Mouse (Mus musculus) stomach, postnatal 0 days (tissue): ENCODE results near the gene Fundc1. TPM values are rescaled to one million over a fixed set of nuclear protein-coding genes. Genes with fewer than 3 reads are reported as not detected.

Experiments used
- ATAC-seq: fragments of 200-750 bp; cut with Nextera tagmentation; 2 replicates; pipeline ENCODE4 v1.8.0; 2017; ENCODE audit not compliant: low FRiP score, low TSS enrichment
- DNase-seq: peaks from one replicate; pipeline ENCODE4 v3.0.0-alpha.2; 2016; ENCODE audit warnings: low spot score
- H3K27ac ChIP-seq: fragments of 300-500 bp; sonication (generic); replicated peaks from 2 replicates; pipeline ENCODE4 v1.5.1; 2014; ENCODE audit warnings: mild to moderate bottlenecking, control low read depth
- H3K27me3 ChIP-seq: fragments of 300-500 bp; sonication (generic); 2 replicates; pipeline ENCODE4 v1.6.1; 2014; ENCODE audit warnings: low read length; ENCODE audit not compliant: control insufficient read depth, insufficient read depth
- H3K36me3 ChIP-seq: fragments of 300-500 bp; sonication (generic); 2 replicates; pipeline ENCODE4 v1.6.1; 2014; ENCODE audit warnings: low read length, mixed read lengths; ENCODE audit not compliant: control insufficient read depth, insufficient read depth
- H3K4me1 ChIP-seq: fragments of 300-500 bp; sonication (generic); replicated peaks from 2 replicates; pipeline ENCODE4 v1.6.1; 2014; ENCODE audit warnings: antibody characterized with exemption; ENCODE audit not compliant: control insufficient read depth, insufficient read depth
- H3K4me2 ChIP-seq: fragments of 300-500 bp; sonication (generic); replicated peaks from 2 replicates; pipeline ENCODE4 v1.6.1; 2014; ENCODE audit warnings: low read depth, mild to moderate bottlenecking, control low read depth, moderate library complexity
- H3K4me3 ChIP-seq: fragments of 300-500 bp; sonication (generic); 2 replicates; pipeline ENCODE4 v1.5.1; 2014; ENCODE audit warnings: low read depth, low read length, control low read depth
- H3K9ac ChIP-seq: fragments of 300-500 bp; sonication (generic); 2 replicates; pipeline ENCODE4 v1.6.1; 2014; ENCODE audit warnings: mild to moderate bottlenecking, low read length, control low read depth, mixed read lengths
- H3K9me3 ChIP-seq: fragments of 300-500 bp; sonication (generic); 2 replicates; pipeline ENCODE4 v1.6.1; 2016; ENCODE audit warnings: low read length; ENCODE audit not compliant: control insufficient read depth
- CTCF ChIP-seq: IDR thresholded peaks from 2 replicates; pipeline ENCODE4 v1.5.1; 2016; ENCODE audit warnings: antibody characterized with exemption, low read depth, mild to moderate bottlenecking, moderate library complexity
- EP300 ChIP-seq: optimal IDR thresholded peaks from 2 replicates; pipeline ENCODE3; 2016; ENCODE audit warnings: antibody characterized with exemption
- WGBS: fragments of 180-500 bp; shearing (Covaris S2); extraction: QIAGEN DNeasy Blood & Tissue Kit; methylation state at CpG from one replicate; pipeline ENCODE4 v1.1.7; 2014; 5-methylcytosine and 5-hydroxymethylcytosine counted together
- polyA plus RNA-seq: library from polyadenylated mRNA; unstranded; fragments of >200 nt; fragmentation: Nextera tagmentation; extraction: Ambion mirVana; gene quantifications from 2 replicates; pipeline ENCODE4 v1.2.1, GENCODE M21; 2015

Gene Fundc1
- polyA plus RNA-seq, 1 experiment from 2014 or later, result 37.4 TPM

DNA sequence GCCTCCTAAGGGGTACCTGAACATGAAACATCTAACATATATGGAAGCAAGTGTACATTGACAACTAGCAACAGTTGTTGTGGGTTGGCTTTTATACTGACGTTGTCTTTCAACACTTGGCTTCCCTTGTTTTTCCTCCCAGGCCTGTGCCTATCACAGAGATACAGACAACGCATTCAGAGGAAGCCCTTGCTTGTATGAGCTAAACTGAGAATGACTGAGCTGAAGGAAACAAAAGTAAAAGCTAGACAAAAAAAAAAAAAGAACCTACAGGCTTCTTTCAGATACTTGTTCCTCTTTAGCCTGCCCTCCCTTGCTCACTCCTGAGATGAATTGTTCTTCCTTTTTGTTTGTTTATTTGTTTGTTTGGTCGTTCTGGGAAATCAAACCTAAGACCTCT, 58.1 kb downstream of the Fundc1 start:
- Histone ChIP-seq H3K9ac (no peak overlapping the region), H3K27me3 (no peaks in the 10 kb centered on the region), H3K4me1 (no peaks in the 10 kb centered on the region), H3K4me2 (no peak overlapping the region), H3K36me3 (no peaks in the 10 kb centered on the region), H3K27ac (no peak overlapping the region), H3K9me3 (no peaks in the 10 kb centered on the region), H3K4me3 (no peak overlapping the region)
- DNase-seq, result no peak
- ATAC-seq, result no peak
- no peak for TF ChIP-seq CTCF
- no peak for TF ChIP-seq EP300
- 58% methylated on average over 3 of the region's 3 CpGs for WGBS

DNA sequence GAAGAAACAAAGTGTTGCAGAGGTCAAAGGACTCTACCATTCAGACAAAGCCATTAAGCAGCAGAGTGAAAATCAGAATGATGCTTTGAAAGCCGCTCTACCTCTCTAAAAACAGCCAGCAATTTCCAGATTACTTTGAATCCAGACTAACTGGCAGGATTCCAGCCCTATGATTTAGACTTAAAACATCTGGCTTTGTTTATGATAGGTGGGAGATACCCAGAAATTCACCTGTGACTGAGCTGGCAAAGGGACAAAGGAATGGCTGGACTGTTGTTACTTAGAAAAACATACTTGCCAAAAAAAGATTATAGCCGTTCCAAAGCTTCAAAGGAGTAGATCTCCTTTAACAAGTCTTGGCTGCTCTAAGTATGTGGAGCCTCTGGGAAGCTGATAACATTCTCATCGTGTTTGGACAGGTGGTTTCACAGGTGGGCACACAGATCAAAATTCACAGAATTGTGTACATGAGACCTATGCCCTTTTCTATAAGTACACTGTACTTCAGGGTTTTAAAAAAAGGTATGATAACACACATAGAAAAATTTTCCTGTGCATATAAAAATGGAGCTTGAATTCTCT, 60.0 kb downstream of the Fundc1 start:
- H3K4me3 ChIP-seq, result no peak overlapping the region
- ATAC-seq (peak; percentile 47; the same call in 1 of the 2 replicates), DNase-seq (peak; percentile 26)
- no peaks in the 10 kb centered on the region for H3K36me3 ChIP-seq
- no peaks in the 10 kb centered on the region for H3K9me3 ChIP-seq
- WGBS, result 24% methylated on average over 3 of the region's 3 CpGs
- no peak for TF ChIP-seq EP300
- TF ChIP-seq CTCF, result no peak
- no peaks in the 10 kb centered on the region for H3K4me1 ChIP-seq
- no peak overlapping the region for H3K4me2 ChIP-seq
- H3K27me3 ChIP-seq, result no peaks in the 10 kb centered on the region
- no peak overlapping the region for H3K9ac ChIP-seq
- no peak overlapping the region for H3K27ac ChIP-seq
